In genomic region chr7:141092051-141092735, GRCm38 (mm10) we compare ENCODE assay signal across 8 mouse cellular contexts. TPM values are rescaled to one million over a fixed set of nuclear protein-coding genes. Genes with fewer than 3 reads are reported as not detected.
A peak's percentile ranks its signal among the peaks of the same experiment; 100 is the strongest.
DNase-seq lines count a peak whose midpoint lies in the region; ATAC-seq lines count a peak whose summit lies in the region.

No protein-coding gene starts in this region.

- H3K27me3 ChIP-seq in hindbrain, embryonic 11.5 days (ENCODE audit: control insufficient read depth, insufficient read depth, low read length): peaks cover 16% of the 10 kb centered on the region

- peak overlapping the region; percentile 6; the same call in 1 of the 2 replicates for H3K4me3 ChIP-seq in hindbrain, embryonic 11.5 days (ENCODE audit: low read depth, low read length)

- no peaks in the 10 kb centered on the region for H3K36me3 ChIP-seq in hindbrain, embryonic 11.5 days (ENCODE audit: control insufficient read depth, insufficient read depth, low read length)

- H3K9me3 ChIP-seq in hindbrain, embryonic 11.5 days (ENCODE audit: control insufficient read depth, low read length): no peaks in the 10 kb centered on the region

- no peak overlapping the region for H3K27ac ChIP-seq in hindbrain, embryonic 11.5 days (ENCODE audit: low read depth, low read length)

- DNase-seq in T-cell, adult 2 months (ENCODE audit: low spot score): peak; percentile 83
- peak; percentile 82 for DNase-seq in cerebellum, adult 9-10 months
- DNase-seq in forelimb bud, embryonic 11.5 days (ENCODE audit: low read depth, low spot score): peak; percentile 64
- peak; percentile 81 for DNase-seq in hindbrain, embryonic 11.5 days (ENCODE audit: low spot score)
- peak; percentile 53 to 57 for DNase-seq in layer of hippocampus, postnatal 36 days
- peak; percentile 18 for DNase-seq in right cerebral cortex, postnatal 25 days
- no peak for DNase-seq in adipocyte (ENCODE audit: low spot score)

- no peak overlapping the region for H3K9ac ChIP-seq in hindbrain, embryonic 11.5 days (ENCODE audit: low read depth, low read length)

- peak overlapping the region; percentile 35 for H3K4me2 ChIP-seq in hindbrain, embryonic 11.5 days (replicated peaks; ENCODE audit: low read depth, low read length)

- H3K4me1 ChIP-seq in hindbrain, embryonic 11.5 days (replicated peaks; ENCODE audit: control insufficient read depth, insufficient read depth, low read length): peaks cover 2% of the 10 kb centered on the region

- ATAC-seq in hindbrain, embryonic 11.5 days (ENCODE audit: low FRiP score): peak; percentile 87
- peak; percentile 84 for ATAC-seq in megakaryocyte progenitor cell, adult 5-6 weeks (replicated peaks; ENCODE audit: poor library complexity)

- 3% methylated on average over 37 of the region's 37 CpGs for WGBS in hindbrain, embryonic 11.5 days

RNA-seq across cellular contexts. Expression of gene Sigirr, which starts 8.2 kb away (rescaled TPM):
- 1.0 and 2.1 TPM in 2 replicates for polyA plus RNA-seq in hindbrain, embryonic 11.5 days (2014; fragmentation: Nextera tagmentation; extraction: Ambion mirVana)
- total RNA-seq in layer of hippocampus, postnatal 36 days (2021): 1 to 10 TPM; 1.7 to 2.4 TPM
- 12.3 and 12.6 TPM in 2 replicates for total RNA-seq in megakaryocyte progenitor cell, adult 5-6 weeks (2015)
- 5.8 and 14.0 TPM in 2 replicates for total RNA-seq in megakaryocyte progenitor cell, adult 5-6 weeks (2017)

RNA-seq across cellular contexts. Expression of gene Pkp3, which starts 14.2 kb away (rescaled TPM):
- polyA plus RNA-seq in hindbrain, embryonic 11.5 days (2014; fragmentation: Nextera tagmentation; extraction: Ambion mirVana): 2.0 and 2.6 TPM in 2 replicates
- not detected for total RNA-seq in layer of hippocampus, postnatal 36 days (2021)
- total RNA-seq in megakaryocyte progenitor cell, adult 5-6 weeks (2015): 1.0 and 2.2 TPM in 2 replicates
- total RNA-seq in megakaryocyte progenitor cell, adult 5-6 weeks (2017): 0.10 and 1.1 TPM in 2 replicates

RNA-seq across cellular contexts. Expression of gene Ano9, which starts 25.4 kb away (rescaled TPM):
- polyA plus RNA-seq in hindbrain, embryonic 11.5 days (2014; fragmentation: Nextera tagmentation; extraction: Ambion mirVana): 0.48 and 0.70 TPM in 2 replicates
- not detected for total RNA-seq in layer of hippocampus, postnatal 36 days (2021)
- total RNA-seq in megakaryocyte progenitor cell, adult 5-6 weeks (2015): not detected in 2 replicates
- not detected in 2 replicates for total RNA-seq in megakaryocyte progenitor cell, adult 5-6 weeks (2017)

RNA-seq across cellular contexts. Expression of gene Ptdss2, which starts 30.0 kb away (rescaled TPM):
- polyA plus RNA-seq in hindbrain, embryonic 11.5 days (2014; fragmentation: Nextera tagmentation; extraction: Ambion mirVana): 65.2 and 73.5 TPM in 2 replicates
- total RNA-seq in layer of hippocampus, postnatal 36 days (2021): 10 to 100 TPM; 48.5 to 64.9 TPM
- 5.8 and 9.2 TPM in 2 replicates for total RNA-seq in megakaryocyte progenitor cell, adult 5-6 weeks (2015)
- total RNA-seq in megakaryocyte progenitor cell, adult 5-6 weeks (2017): 5.7 and 5.8 TPM in 2 replicates

RNA-seq across cellular contexts. Expression of gene B4galnt4, which starts 31.3 kb away (rescaled TPM):
- 15.1 and 18.1 TPM in 2 replicates for polyA plus RNA-seq in hindbrain, embryonic 11.5 days (2014; fragmentation: Nextera tagmentation; extraction: Ambion mirVana)
- total RNA-seq in layer of hippocampus, postnatal 36 days (2021): 10 to 100 TPM; 92.2 to 92.3 TPM
- total RNA-seq in megakaryocyte progenitor cell, adult 5-6 weeks (2015): 0.84 and 1.3 TPM in 2 replicates
- total RNA-seq in megakaryocyte progenitor cell, adult 5-6 weeks (2017): 1.5 and 2.8 TPM in 2 replicates
